In the genomic region with DNA sequence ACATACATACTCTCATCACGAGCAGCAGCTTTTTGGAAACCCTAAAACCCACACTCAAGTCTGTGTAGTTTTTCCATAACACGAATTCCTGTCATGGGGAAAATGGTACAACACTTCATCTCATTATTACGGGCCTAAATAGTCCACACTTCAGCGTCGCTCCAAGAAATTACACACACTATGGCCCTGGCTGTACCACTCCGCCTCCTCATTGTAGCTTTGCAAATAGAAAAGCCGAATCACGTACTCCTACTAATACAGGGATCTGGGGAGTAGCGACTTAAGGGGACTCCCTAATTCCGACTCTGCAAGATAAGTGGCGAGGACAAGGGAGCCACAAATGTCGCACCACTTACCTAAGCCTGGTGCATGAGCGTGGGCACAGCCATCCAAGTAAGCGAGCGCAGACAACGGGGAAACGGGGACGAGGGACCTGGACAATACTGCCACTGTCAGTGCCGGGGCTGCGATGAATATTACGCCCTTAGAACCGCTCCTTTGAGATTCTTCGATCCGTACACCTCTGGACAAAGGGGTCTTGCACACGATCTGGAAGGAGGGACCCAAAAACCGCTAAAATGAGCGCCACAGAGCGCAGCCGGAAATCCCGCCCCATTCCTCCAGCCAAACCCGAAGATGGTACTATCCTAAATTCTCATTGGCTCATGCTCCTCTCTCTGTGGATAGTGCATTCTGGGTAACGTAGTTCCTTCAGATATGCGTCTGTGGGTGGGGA, we compare ENCODE assay signal across 8 mouse cellular contexts. TPM values are rescaled to one million over a fixed set of nuclear protein-coding genes. Genes with fewer than 3 reads are reported as not detected.
A peak's percentile ranks its signal among the peaks of the same experiment; 100 is the strongest.
DNase-seq lines count a peak whose midpoint lies in the region; ATAC-seq and TF ChIP-seq lines count a peak whose summit lies in the region.

Gene Zik1 (minus strand): TSS at position 609 of the 736 bp plus-strand sequence.

- ATAC-seq in hindbrain, embryonic 11.5 days (ENCODE audit: low FRiP score) = peak; percentile 99
- ATAC-seq in lung, embryonic 14.5 days (ENCODE audit: insufficient read depth) = peak; percentile 100

- peaks cover 4% of the 10 kb centered on the region; the same call in 1 of the 2 replicates for H3K36me3 ChIP-seq in hindbrain, embryonic 11.5 days (ENCODE audit: control insufficient read depth, insufficient read depth, low read length)
- peaks cover 25% of the 10 kb centered on the region for H3K36me3 ChIP-seq in lung, embryonic 14.5 days (ENCODE audit: insufficient read depth)
- H3K36me3 ChIP-seq in thymus, adult 2 months (ENCODE audit: control insufficient read depth, insufficient read depth, low read length) = peaks cover 16% of the 10 kb centered on the region

- 3% methylated on average over 33 of the region's 33 CpGs for WGBS in hindbrain, embryonic 11.5 days
- WGBS in lung, embryonic 14.5 days = 1% methylated on average over 33 of the region's 33 CpGs
- WGBS in olfactory bulb, adult 2 months = under 1% methylated on average over 33 of the region's 33 CpGs
- 2% methylated on average over 33 of the region's 33 CpGs for WGBS in thymus, adult 2 months

- TF ChIP-seq CTCF in lung, embryonic 14.5 days (IDR thresholded peaks at IDR 0.05; ENCODE audit: low read depth) = no peak
- TF ChIP-seq CTCF in olfactory bulb, adult 2 months (IDR thresholded peaks at IDR 0.05; ENCODE audit: insufficient read depth, low read depth, low read length) = no peak
- TF ChIP-seq CTCF in thymus, adult 2 months (IDR thresholded peaks at IDR 0.05; ENCODE audit: borderline replicate concordance, control insufficient read depth, extremely low read depth, insufficient read depth, low read length, poor library complexity) = no peak

- no peak within 1 kb of the TSS for H3K27ac ChIP-seq in hindbrain, embryonic 11.5 days (ENCODE audit: low read depth, low read length)
- peak within 1 kb of the TSS; percentile 12; the same call in 1 of the 2 replicates for H3K27ac ChIP-seq in lung, embryonic 14.5 days (ENCODE audit: low read depth)
- peak within 1 kb of the TSS; percentile 79 for H3K27ac ChIP-seq in olfactory bulb, adult 2 months (ENCODE audit: insufficient read depth, low read depth, low read length)
- no peak within 1 kb of the TSS for H3K27ac ChIP-seq in thymus, adult 2 months (ENCODE audit: control insufficient read depth, insufficient read depth, low read length)

- no peaks in the 10 kb centered on the region for H3K27me3 ChIP-seq in hindbrain, embryonic 11.5 days (ENCODE audit: control insufficient read depth, insufficient read depth, low read length)
- H3K27me3 ChIP-seq in lung, embryonic 14.5 days (ENCODE audit: insufficient read depth, low read length) = no peaks in the 10 kb centered on the region
- H3K27me3 ChIP-seq in thymus, adult 2 months (ENCODE audit: control insufficient read depth, insufficient read depth, low read length) = no peaks in the 10 kb centered on the region

- H3K4me2 ChIP-seq in hindbrain, embryonic 11.5 days (replicated peaks; ENCODE audit: low read depth, low read length) = peak within 1 kb of the TSS; percentile 55
- H3K4me2 ChIP-seq in lung, embryonic 14.5 days = peak within 1 kb of the TSS; percentile 77

- H3K4me3 ChIP-seq in hindbrain, embryonic 11.5 days (ENCODE audit: low read depth, low read length) = peak within 1 kb of the TSS; percentile 66
- H3K4me3 ChIP-seq in lung, embryonic 14.5 days (ENCODE audit: low read depth, low read length) = peak within 1 kb of the TSS; percentile 70
- H3K4me3 ChIP-seq in olfactory bulb, adult 2 months (ENCODE audit: insufficient read depth, low read depth, low read length) = peak within 1 kb of the TSS; percentile 98
- peak within 1 kb of the TSS; percentile 100 for H3K4me3 ChIP-seq in thymus, adult 2 months (ENCODE audit: control insufficient read depth, insufficient read depth, low read length)

- peak within 1 kb of the TSS; percentile 79 for H3K9ac ChIP-seq in hindbrain, embryonic 11.5 days (ENCODE audit: low read depth, low read length)
- H3K9ac ChIP-seq in lung, embryonic 14.5 days = peak within 1 kb of the TSS; percentile 77

- H3K4me1 ChIP-seq in hindbrain, embryonic 11.5 days (replicated peaks; ENCODE audit: control insufficient read depth, insufficient read depth, low read length) = peaks cover 3% of the 10 kb centered on the region; the same call in 1 of the 2 replicates
- no peaks in the 10 kb centered on the region for H3K4me1 ChIP-seq in lung, embryonic 14.5 days (ENCODE audit: insufficient read depth)
- 0 out of 2 replicates have a peak, but pooled peaks cover 3% of the 10 kb centered on the region for H3K4me1 ChIP-seq in olfactory bulb, adult 2 months (ENCODE audit: control insufficient read depth, insufficient read depth, low read length)
- 0 out of 2 replicates have a peak, but pooled peaks cover 2% of the 10 kb centered on the region for H3K4me1 ChIP-seq in thymus, adult 2 months (replicated peaks; ENCODE audit: control insufficient read depth, insufficient read depth, low read length)

- peak; percentile 39 for DNase-seq in WW6 (ENCODE audit: low read depth, low spot score)
- DNase-seq in cerebellum, postnatal 25 days = peak; percentile 83
- DNase-seq in frontal cortex, postnatal 10 days (ENCODE audit: low spot score in 2 of 2) = peak; percentile 66 to 76
- DNase-seq in hindbrain, embryonic 11.5 days (ENCODE audit: low spot score) = peak; percentile 87
- DNase-seq in layer of hippocampus, adult 9-10 months (ENCODE audit: low spot score) = peak; percentile 61
- peak; percentile 93 for DNase-seq in lung, embryonic 14.5 days
- DNase-seq in thymus, adult 2 months = peak; percentile 63

- no peaks in the 10 kb centered on the region for H3K9me3 ChIP-seq in hindbrain, embryonic 11.5 days (ENCODE audit: control insufficient read depth, low read length)
- H3K9me3 ChIP-seq in lung, embryonic 14.5 days (ENCODE audit: low read depth, low read length) = no peaks in the 10 kb centered on the region

- peak; percentile 40; the same call in 1 of the 2 replicates for TF ChIP-seq POLR2A in olfactory bulb, adult 2 months (IDR thresholded peaks at IDR 0.05; ENCODE audit: insufficient read depth, low read depth, low read length)
- no peak for TF ChIP-seq POLR2A in thymus, adult 2 months (IDR thresholded peaks at IDR 0.05; ENCODE audit: control insufficient read depth, extremely low read depth, insufficient read depth, low read length, poor library complexity)

RNA-seq across cellular contexts. Expression of gene Zik1, which starts in this region (rescaled TPM):
- 40.0 and 46.8 TPM in 2 replicates for polyA plus RNA-seq in hindbrain, embryonic 11.5 days (2014; fragmentation: Nextera tagmentation; extraction: Ambion mirVana)
- polyA plus RNA-seq in lung, embryonic 14.5 days (2014; fragmentation: Nextera tagmentation; extraction: Ambion mirVana) = 14.7 and 16.3 TPM in 2 replicates
- not detected in 2 replicates for polyA plus RNA-seq in olfactory bulb, adult 2 months (2012; ENCODE audit: insufficient read depth, insufficient read length, low replicate concordance, missing spikeins)
- 1.4 and 1.5 TPM in 2 replicates for polyA plus RNA-seq in thymus, adult 2 months (2012; rRNA removed)

Comparison
In these comparisons a context has a peak if more than half of its experiments do, and no peak if none do; other contexts are left out.
1. DNase-seq: peak in every context shown above with its lines; median percentile 93 in lung, embryonic 14.5 days; 87 in hindbrain, embryonic 11.5 days; 83 in cerebellum, postnatal 25 days; 71 in frontal cortex, postnatal 10 days; 63 in thymus, adult 2 months; 61 in layer of hippocampus, adult 9-10 months; 39 in WW6.
2. H3K27ac ChIP-seq: peak in lung, embryonic 14.5 days (single experiment) and olfactory bulb, adult 2 months (single experiment); none in hindbrain, embryonic 11.5 days (single experiment) and thymus, adult 2 months (single experiment).
3. Peak in every context shown above with its lines, with median percentiles within 50 percentile points of each other: H3K4me3 ChIP-seq.